Mouse (Mus musculus) inflammation-experienced regulatory T-cells (primary cell): ENCODE data around the gene Strbp. TPM values are rescaled to one million over a fixed set of nuclear protein-coding genes. Genes with fewer than 3 reads are reported as not detected.

Experiments
- polyA plus RNA-seq, 2 experiments: library from polyadenylated mRNA; unstranded; fragments of 100-300 nt; shearing (Covaris generic); gene quantifications; one replicate each; pipeline ENCODE4 v1.2.1; 2017

Gene Strbp
- polyA plus RNA-seq = 10 to 100 TPM; 32.7 to 39.7 TPM

DNA sequence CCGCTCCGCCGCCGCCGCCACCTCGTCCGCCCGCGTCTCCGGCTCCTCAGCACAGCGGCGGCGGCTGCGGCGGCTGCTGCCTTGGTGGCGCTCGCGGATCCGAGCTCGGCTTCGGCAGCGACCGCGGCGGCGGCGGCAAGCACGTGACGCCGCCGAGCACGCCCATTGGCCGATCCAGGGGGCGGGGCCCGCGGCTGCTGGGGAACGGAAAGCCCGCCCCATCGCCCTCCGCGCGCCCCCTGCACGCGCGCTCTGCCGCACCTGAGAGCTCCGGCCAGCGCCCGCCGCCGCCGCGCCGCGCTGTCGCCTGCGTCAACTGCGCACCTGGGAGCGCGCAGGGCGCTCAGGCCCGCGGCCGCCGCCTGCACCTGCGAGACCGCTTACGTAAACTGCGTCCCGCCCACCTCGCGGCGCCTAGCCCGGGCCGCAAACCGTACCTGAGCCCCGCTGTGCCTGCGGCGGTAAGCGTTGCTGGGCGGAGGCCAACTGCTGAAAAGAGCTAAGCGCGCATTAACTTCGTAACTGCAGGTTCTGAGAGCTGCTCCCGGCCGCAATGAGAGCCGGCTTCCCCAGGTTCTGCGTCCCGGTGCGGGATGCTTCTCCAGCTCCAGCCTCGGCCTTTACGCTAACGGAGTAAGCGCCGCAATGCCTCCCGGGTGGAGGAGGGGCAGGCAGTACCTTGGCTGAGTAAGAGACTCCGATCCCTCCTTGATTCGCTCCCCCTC, at the start of gene Strbp:
Gene Strbp, minus strand, starts transcription at position 630 of the 725 bp plus-strand sequence.

DNA sequence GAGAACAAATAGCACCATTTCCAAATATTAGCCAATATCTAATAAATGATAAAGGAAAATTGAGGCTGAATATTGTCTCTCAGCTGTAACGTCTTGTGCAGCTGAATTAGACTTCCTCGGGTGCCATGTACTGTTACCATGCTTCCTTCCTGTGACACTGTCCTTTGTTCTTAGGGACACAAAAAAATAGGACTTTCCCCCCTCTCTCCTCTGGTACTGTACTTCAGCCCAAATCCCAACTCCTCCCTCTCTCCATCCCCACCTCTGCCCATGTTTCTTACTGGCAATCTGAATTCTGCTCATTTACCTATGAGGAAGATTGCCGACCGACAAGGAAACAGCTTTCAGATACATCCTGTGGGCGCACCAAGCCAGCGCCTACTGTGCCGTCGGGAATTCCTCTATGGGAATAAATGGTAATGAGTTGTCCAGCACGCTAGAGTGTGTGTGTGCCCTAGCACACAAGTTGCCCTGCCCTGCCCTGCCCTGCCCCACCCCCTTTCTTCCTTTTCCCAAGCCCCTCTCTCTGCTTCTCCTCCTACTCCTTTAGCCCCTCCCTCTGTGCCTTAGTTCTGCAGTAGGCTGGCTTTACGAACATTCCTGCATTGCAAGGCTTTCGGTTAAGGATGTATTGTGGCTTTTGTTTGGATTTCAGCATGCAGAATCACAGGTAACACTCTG, 187.5 kb downstream of the Strbp start, which contains the start of gene Gpr21:
Gene Gpr21, plus strand, starts transcription at position 303 of the 681 bp plus-strand sequence.

GRCm38 (mm10) chr2:37442611-37443591, 260.8 kb downstream of the Strbp start, which contains the start of the genes Zbtb26, Zbtb6 and Rabgap1:
TSS of gene Zbtb26 (minus strand) at chr2:37443135.
TSS of gene Zbtb6 (minus strand) at chr2:37443171.
TSS of gene Rabgap1 (plus strand) at chr2:37443279.

Other genes starting within 250 kb of the Strbp start
- gene Gpr21, start 187.5 kb downstream of the Strbp start, polyA plus RNA-seq = 1 to 10 TPM; 1.1 TPM
- gene Crb2, start 72.4 kb upstream of the Strbp start, polyA plus RNA-seq = under 1 TPM; 0.25 to 0.99 TPM